Mouse (Mus musculus) E14TG2a.4 (cell line): ENCODE measurements around the gene Idua.
A peak's percentile ranks its signal among the peaks of the same experiment; 100 is the strongest.

Experiments used
- H3K27me3 ChIP-seq: 2 replicates; pipeline ENCODE4 v1.6.1; 2014; ENCODE audit warnings: low read length, control low read depth; ENCODE audit not compliant: insufficient read depth
- H3K36me3 ChIP-seq: 2 replicates; pipeline ENCODE4 v1.6.1; 2014; ENCODE audit warnings: low read length, control low read depth; ENCODE audit not compliant: insufficient read depth
- H3K4me1 ChIP-seq: replicated peaks from 2 replicates; pipeline ENCODE4 v1.6.1; 2014; ENCODE audit warnings: low read depth, low read length, control low read depth
- H3K4me3 ChIP-seq: replicated peaks from 2 replicates; pipeline ENCODE4 v1.5.1; 2014; ENCODE audit warnings: mild to moderate bottlenecking, low read length
- H3K9me3 ChIP-seq: 2 replicates; pipeline ENCODE4 v1.6.1; 2014; ENCODE audit warnings: low read length, control low read depth
- CTCF ChIP-seq: conservative IDR thresholded peaks from 2 replicates; pipeline ENCODE4 v1.5.1; 2014; ENCODE audit warnings: low read length
- NANOG ChIP-seq: IDR thresholded peaks from 2 replicates; pipeline ENCODE4 v1.6.1; 2014; ENCODE audit warnings: borderline replicate concordance, low read length, mixed read lengths
- POU5F1 ChIP-seq: IDR thresholded peaks from 2 replicates; pipeline ENCODE4 v1.6.1; 2014; ENCODE audit warnings: low read length, borderline replicate concordance

The Idua gene

DNA sequence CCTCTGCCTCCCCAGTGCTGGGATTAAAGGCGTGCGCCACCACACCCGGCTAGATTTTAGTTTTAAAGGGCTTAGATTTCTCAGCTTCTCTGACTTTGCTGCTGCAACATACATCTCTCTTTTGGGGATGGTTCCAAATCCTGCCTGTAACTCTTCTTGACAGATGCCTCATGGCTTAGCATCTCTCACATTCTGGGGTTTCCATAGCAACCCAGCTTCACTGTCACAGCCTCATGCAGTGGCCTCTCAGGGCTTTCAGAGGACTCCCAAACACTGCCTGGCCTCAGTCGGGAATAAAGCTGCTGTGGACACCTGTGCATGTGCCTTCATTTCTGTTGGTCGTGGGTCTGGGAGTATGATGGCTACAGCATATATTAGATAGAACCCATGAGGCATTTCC is 29.0 kb downstream of the Idua start:
- no peaks in the 10 kb centered on the region for H3K9me3 ChIP-seq

DNA sequence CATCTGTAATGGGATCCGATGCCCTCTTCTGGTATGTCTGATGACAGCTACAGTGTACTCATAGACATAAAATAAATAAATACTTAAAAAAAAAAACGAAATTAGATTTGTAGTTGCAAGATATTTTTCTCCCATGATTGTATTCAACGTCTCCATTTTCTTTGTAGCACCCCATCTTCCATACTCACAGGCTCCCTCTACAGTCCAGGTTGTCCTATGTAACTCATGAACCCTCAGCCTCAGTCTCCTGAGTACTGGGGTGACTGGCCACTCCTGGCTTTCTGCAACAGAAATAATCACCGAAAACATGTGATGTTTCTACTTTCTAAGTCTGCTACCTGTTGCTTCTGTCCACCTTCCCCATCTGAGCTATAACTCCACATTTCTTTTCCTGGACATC is 31.0 kb downstream of the Idua start:
- peaks cover 38% of the 10 kb centered on the region for H3K27me3 ChIP-seq
- H3K9me3 ChIP-seq = no peaks in the 10 kb centered on the region
- peaks cover 28% of the 10 kb centered on the region for H3K4me1 ChIP-seq
- H3K36me3 ChIP-seq = no peaks in the 10 kb centered on the region
- no peak overlapping the region for H3K4me3 ChIP-seq
- TF ChIP-seq CTCF (0 out of 2 replicates have a peak, but pooled peaks have one; percentile 9), POU5F1 (no peak), NANOG (no peak)

More for the DNA sequence above, 29.0 kb downstream of the Idua start:
- Histone ChIP-seq H3K4me1 (peaks cover 16% of the 10 kb centered on the region), H3K27me3 (peaks cover 24% of the 10 kb centered on the region), H3K4me3 (no peak overlapping the region), H3K36me3 (no peaks in the 10 kb centered on the region)
- no peak for TF ChIP-seq NANOG
- TF ChIP-seq POU5F1 = no peak
- no peak for TF ChIP-seq CTCF

DNA sequence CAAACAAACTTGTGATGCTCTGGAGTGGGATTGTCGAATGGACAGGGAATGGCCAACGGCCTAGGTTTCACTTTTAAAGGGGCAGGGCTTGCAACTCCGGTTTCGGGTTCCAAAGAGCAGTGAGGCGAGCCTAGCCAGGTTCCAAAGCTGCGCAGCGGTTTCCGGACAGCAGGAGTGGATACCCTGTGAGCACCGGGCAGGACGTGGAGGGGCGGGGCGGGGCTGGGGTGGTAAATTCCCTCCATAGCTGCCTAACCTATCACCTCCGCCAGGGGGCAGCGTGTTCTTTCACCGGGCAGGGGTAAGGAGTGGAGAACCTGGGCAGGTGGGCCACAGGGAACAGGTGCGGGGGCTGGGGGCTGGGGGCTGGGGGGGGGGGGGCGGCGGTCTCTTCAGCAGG is 32.1 kb downstream of the Idua start, which contains the start of gene Fgfrl1:
Gene Fgfrl1, plus strand, starts transcription at position 112 of the 400 bp plus-strand sequence.
- Histone ChIP-seq H3K36me3 (no peaks in the 10 kb centered on the region), H3K27me3 (peaks cover 48% of the 10 kb centered on the region), H3K9me3 (no peaks in the 10 kb centered on the region), H3K4me3 (peak within 1 kb of the TSS; percentile 56), H3K4me1 (peaks cover 36% of the 10 kb centered on the region)
- peak; percentile 30 for TF ChIP-seq CTCF
- TF ChIP-seq POU5F1 = no peak

DNA sequence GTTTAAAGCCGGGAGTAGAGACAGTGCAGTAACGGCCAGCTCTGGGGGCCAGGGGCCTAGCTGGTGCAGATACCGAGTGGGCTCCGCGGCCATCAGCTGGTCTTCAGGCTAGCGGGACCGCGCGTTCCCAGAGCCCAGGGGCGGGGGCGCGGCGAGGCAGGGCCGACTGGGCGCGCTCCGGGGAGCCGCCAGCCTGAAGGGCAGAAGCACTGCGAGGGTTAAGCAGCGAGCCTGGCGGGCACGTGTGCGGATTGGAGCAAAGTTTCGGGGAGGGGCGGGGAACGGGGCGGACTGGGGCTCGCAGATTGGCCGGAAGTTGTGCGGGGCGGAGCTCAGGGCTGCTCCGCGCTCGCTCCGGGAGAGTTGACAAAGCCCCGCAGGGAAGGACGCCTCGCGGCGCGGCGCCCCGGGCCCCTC is 33.7 kb downstream of the Idua start:
- TF ChIP-seq CTCF (no peak), NANOG (no peak), POU5F1 (no peak)
- Histone ChIP-seq H3K4me1 (peaks cover 41% of the 10 kb centered on the region), H3K4me3 (peak overlapping the region; percentile 86), H3K9me3 (no peaks in the 10 kb centered on the region), H3K36me3 (no peaks in the 10 kb centered on the region), H3K27me3 (peaks cover 53% of the 10 kb centered on the region)

DNA sequence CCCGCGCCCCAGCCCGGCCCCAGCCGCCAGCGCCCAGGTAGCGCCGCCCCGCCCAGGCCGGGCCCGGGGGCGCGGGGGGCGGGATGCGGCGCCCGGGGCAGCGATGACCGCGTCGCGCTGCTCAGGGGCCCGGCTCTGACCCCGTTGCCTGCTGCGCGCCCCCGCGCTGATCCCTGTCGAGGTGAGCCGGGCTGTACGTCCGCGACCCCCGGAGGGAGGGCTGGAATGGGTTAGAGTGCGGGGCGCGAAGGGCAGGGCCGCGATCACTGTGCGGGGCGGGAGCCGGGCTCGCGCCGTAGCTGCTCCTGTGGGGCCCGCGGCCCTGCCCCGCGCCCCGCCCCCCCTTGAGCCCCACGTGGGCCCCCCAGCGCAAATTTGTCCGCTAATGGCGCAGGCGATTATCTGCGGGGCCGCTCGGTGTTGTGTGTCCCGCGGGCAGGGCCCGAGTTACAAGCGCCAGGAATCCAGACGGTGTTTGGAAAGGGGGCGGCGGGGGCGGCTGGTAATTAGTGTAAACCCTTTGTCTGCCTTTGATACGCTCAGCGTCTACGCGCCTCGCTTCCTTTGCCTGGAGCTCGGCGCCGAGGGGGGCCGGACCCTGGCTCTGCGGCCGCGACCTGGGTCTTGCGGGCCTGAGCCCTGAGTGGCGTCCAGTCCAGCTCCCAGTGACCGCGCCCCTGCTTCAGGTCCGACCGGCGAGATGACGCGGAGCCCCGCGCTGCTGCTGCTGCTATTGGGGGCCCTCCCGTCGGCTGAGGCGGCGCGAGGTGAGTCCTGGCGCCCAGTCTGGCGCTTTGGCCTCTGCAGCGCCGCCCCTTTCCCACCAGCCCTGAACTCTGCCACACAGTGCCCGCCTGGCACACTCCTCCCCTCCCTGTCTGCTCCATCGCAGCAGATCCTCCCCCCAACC is 34.5 kb downstream of the Idua start:
- Histone ChIP-seq H3K4me1 (peaks cover 41% of the 10 kb centered on the region), H3K27me3 (peaks cover 53% of the 10 kb centered on the region), H3K9me3 (no peaks in the 10 kb centered on the region), H3K36me3 (no peaks in the 10 kb centered on the region), H3K4me3 (peak overlapping the region; percentile 86)
- TF ChIP-seq NANOG (no peak), POU5F1 (no peak), CTCF (no peak)

DNA sequence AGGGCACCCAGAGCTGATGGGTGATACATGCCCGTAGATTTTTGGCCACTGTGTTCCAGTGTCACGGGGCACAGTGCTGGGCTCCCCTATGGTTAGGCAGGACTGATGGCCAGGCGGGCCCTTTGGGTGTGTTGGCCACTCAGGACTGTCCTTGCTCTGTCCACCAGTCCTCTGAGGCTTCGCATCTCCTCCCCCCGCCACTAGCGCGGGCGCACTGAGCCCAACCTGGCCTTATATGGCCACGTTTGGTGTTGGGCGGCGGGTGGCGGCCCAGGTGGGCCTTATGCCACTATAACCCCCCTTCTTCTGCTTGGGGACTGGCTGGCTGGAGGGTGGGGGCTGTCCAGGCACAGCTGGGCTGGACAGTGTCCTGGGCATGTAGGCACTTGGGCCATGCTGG is 35.7 kb downstream of the Idua start:
- no peaks in the 10 kb centered on the region for H3K9me3 ChIP-seq
- H3K27me3 ChIP-seq = peaks cover 53% of the 10 kb centered on the region
- peaks cover 48% of the 10 kb centered on the region for H3K4me1 ChIP-seq
- peak overlapping the region; percentile 86 for H3K4me3 ChIP-seq
- no peaks in the 10 kb centered on the region for H3K36me3 ChIP-seq
- no peak for TF ChIP-seq CTCF
- TF ChIP-seq NANOG = no peak
- no peak for TF ChIP-seq POU5F1

DNA sequence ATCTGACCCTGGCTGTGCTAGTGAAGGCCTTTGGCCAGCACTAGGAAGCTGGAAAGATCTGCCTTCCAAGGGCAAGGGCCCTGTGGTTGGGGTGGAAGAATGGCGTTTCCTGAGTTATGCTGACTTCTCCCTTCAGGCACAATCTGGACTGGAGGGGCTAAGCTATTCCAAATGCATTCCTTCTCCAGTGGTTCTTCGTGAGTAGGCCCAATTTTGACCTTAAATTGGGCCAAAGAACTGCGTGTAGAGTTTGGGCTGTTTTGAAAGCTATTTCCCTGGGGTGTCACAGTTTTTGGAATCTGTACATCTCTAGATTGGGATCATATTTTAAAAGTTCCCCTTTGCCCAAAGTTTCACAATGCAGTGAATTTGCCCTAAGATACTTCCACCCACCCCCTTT is 36.4 kb downstream of the Idua start:
- Histone ChIP-seq H3K9me3 (no peaks in the 10 kb centered on the region), H3K36me3 (no peaks in the 10 kb centered on the region), H3K27me3 (peaks cover 48% of the 10 kb centered on the region), H3K4me3 (no peak overlapping the region), H3K4me1 (peaks cover 55% of the 10 kb centered on the region)
- TF ChIP-seq CTCF (no peak), POU5F1 (no peak), NANOG (no peak)

DNA sequence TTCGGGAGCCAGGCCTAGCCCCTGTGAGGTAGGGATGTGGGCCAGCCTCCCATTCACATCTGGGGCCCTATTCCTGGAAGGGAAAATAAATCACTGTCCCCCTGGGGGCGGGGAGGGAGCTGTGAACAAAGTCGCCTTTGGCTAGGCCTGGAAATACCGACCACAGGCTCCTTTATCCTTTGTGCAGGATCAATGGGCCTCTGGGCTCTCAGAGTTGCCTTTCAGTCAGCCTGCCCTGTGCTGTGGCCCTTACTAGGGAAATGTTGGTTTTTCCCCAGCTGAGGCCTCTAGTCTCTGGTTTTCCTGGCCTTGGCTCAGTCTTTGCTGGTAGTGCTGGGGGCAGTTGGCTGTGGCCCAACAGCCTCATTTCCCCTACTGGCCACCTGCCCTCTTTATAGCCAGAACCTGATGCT is 37.2 kb downstream of the Idua start:
- H3K9me3 ChIP-seq = no peaks in the 10 kb centered on the region
- no peak for TF ChIP-seq POU5F1
- no peak for TF ChIP-seq CTCF
- TF ChIP-seq NANOG = no peak

DNA sequence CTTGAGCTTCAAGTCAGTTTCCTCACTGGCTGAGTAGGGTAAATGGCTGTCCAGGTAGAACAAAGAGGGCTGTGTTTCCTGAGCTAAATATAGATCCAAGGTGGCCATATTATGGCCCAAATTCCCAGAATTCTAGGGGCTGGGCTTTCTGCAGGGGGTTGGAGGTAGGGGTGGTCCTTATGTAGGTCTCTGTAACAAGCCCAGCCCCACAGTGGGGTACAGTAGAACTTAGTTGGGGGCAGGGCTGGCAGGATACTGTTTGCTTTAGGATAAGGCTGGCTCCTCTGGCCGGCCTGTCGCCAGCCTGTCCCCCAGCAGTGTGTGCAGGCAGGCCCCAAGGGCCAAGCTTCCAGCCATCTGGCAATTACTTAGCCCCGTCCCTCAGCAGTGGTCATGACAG is 40.2 kb downstream of the Idua start:
- H3K4me1 ChIP-seq = peaks cover 46% of the 10 kb centered on the region
- TF ChIP-seq CTCF (no peak), POU5F1 (no peak), NANOG (no peak)
- H3K36me3 ChIP-seq = peaks cover 7% of the 10 kb centered on the region
- H3K9me3 ChIP-seq = no peaks in the 10 kb centered on the region
- peaks cover 21% of the 10 kb centered on the region for H3K27me3 ChIP-seq
- H3K4me3 ChIP-seq = no peak overlapping the region

More for the DNA sequence above, 37.2 kb downstream of the Idua start:
- Histone ChIP-seq H3K36me3 (no peaks in the 10 kb centered on the region), H3K4me3 (no peak overlapping the region), H3K27me3 (peaks cover 41% of the 10 kb centered on the region), H3K4me1 (peaks cover 50% of the 10 kb centered on the region)
